Mouse (Mus musculus) lung, embryonic 15.5 days (tissue): ENCODE data around the gene Fkbpl. TPM values are rescaled to one million over a fixed set of nuclear protein-coding genes. Genes with fewer than 3 reads are reported as not detected.

ENCODE experiments used
- ATAC-seq: fragments of 200-750 bp; cut with Nextera tagmentation; 2 replicates; pipeline ENCODE4 v1.8.0; 2017; ENCODE audit warnings: moderate number of reproducible peaks, borderline replicate concordance; ENCODE audit not compliant: low FRiP score, low TSS enrichment; ENCODE audit errors: extremely low read depth
- H3K27ac ChIP-seq: fragments of 300-500 bp; sonication (generic); 2 replicates; pipeline ENCODE4 v1.5.1; 2015; ENCODE audit warnings: moderate library complexity, mild to moderate bottlenecking, inconsistent platforms
- H3K27me3 ChIP-seq: fragments of 300-500 bp; sonication (generic); 2 replicates; pipeline ENCODE4 v1.6.1; 2015; ENCODE audit warnings: inconsistent platforms
- H3K36me3 ChIP-seq: fragments of 300-500 bp; sonication (generic); 2 replicates; pipeline ENCODE4 v1.6.1; 2015; ENCODE audit warnings: inconsistent platforms
- H3K4me1 ChIP-seq: fragments of 300-500 bp; sonication (generic); 2 replicates; pipeline ENCODE4 v1.6.1; 2015; ENCODE audit warnings: inconsistent platforms
- H3K4me2 ChIP-seq: fragments of 300-500 bp; sonication (generic); 2 replicates; pipeline ENCODE4 v1.6.1; 2015; ENCODE audit warnings: inconsistent platforms, mild to moderate bottlenecking, moderate library complexity
- H3K4me3 ChIP-seq: fragments of 300-500 bp; sonication (generic); 2 replicates; pipeline ENCODE4 v1.5.1; 2015; ENCODE audit warnings: mild to moderate bottlenecking, inconsistent platforms
- H3K9ac ChIP-seq: fragments of 300-500 bp; sonication (generic); 2 replicates; pipeline ENCODE4 v1.6.1; 2015; ENCODE audit warnings: inconsistent platforms
- H3K9me3 ChIP-seq: fragments of 300-500 bp; sonication (generic); 2 replicates; pipeline ENCODE4 v1.6.1; 2016; ENCODE audit warnings: inconsistent platforms
- WGBS: fragments of 180-500 bp; shearing (Covaris S2); methylation state at CpG from one replicate; pipeline ENCODE4 v1.1.7; 2015; 5-methylcytosine and 5-hydroxymethylcytosine counted together
- polyA plus RNA-seq: library from polyadenylated mRNA; unstranded; fragments of >200 nt; fragmentation: Nextera tagmentation; extraction: Ambion mirVana; gene quantifications from 2 replicates; pipeline ENCODE4 v1.2.1, GENCODE M21; 2015

The Fkbpl gene
- polyA plus RNA-seq, 1 experiment from 2014 or later: 12.9 TPM

GRCm38 (mm10) chr17:34659897-34660214, 15.3 kb downstream of the Fkbpl start:
- Histone ChIP-seq H3K9me3 (no peaks in the 10 kb centered on the region), H3K4me2 (no peak overlapping the region), H3K27me3 (peaks cover 42% of the 10 kb centered on the region), H3K36me3 (no peaks in the 10 kb centered on the region), H3K9ac (no peak overlapping the region), H3K4me3 (no peak overlapping the region), H3K4me1 (peaks cover 30% of the 10 kb centered on the region), H3K27ac (no peak overlapping the region)
- 58% methylated on average over 3 of the region's 3 CpGs for WGBS
- ATAC-seq: no peak

- Histone ChIP-seq H3K27me3 (peaks cover 46% of the 10 kb centered on the region), H3K4me3 (0 out of 2 replicates have a peak overlapping the region, but pooled peaks have one; percentile 21)
Measured at GRCm38 (mm10) chr17:34660259-34660820, 15.8 kb downstream of the Fkbpl start.

GRCm38 (mm10) chr17:34661121-34661591, 16.6 kb downstream of the Fkbpl start:
- peak; percentile 67; the same call in 1 of the 2 replicates for ATAC-seq
- no peak overlapping the region for H3K27ac ChIP-seq
- 2% methylated on average over 19 of the region's 19 CpGs for whole genome bisulfite sequencing

More at GRCm38 (mm10) chr17:34660259-34660820, 15.8 kb downstream of the Fkbpl start:
- no peaks in the 10 kb centered on the region for H3K36me3 ChIP-seq
- H3K9ac ChIP-seq: no peak overlapping the region
- no peak for ATAC-seq
- peaks cover 25% of the 10 kb centered on the region for H3K4me1 ChIP-seq
- no peak overlapping the region for H3K27ac ChIP-seq
- 28% methylated on average over 11 of the region's 11 CpGs for WGBS
- no peaks in the 10 kb centered on the region for H3K9me3 ChIP-seq
- H3K4me2 ChIP-seq: peak overlapping the region; percentile 53; the same call in 1 of the 2 replicates

GRCm38 (mm10) chr17:34662468-34662867, 17.9 kb downstream of the Fkbpl start:
- 69% methylated on average over 1 of the region's 1 CpGs for WGBS
- H3K27ac ChIP-seq: no peak overlapping the region
- no peak overlapping the region for H3K9ac ChIP-seq
- no peak overlapping the region for H3K4me3 ChIP-seq
- peaks cover 12% of the 10 kb centered on the region for H3K4me1 ChIP-seq
- H3K9me3 ChIP-seq: no peaks in the 10 kb centered on the region
- no peaks in the 10 kb centered on the region for H3K36me3 ChIP-seq
- no peak for ATAC-seq
- no peak overlapping the region for H3K4me2 ChIP-seq
- peaks cover 54% of the 10 kb centered on the region for H3K27me3 ChIP-seq

More at GRCm38 (mm10) chr17:34661121-34661591, 16.6 kb downstream of the Fkbpl start:
- Histone ChIP-seq H3K36me3 (no peaks in the 10 kb centered on the region), H3K9ac (no peak overlapping the region; the same call in 1 of the 2 replicates), H3K4me1 (peaks cover 17% of the 10 kb centered on the region), H3K4me3 (peak overlapping the region; percentile 21), H3K9me3 (no peaks in the 10 kb centered on the region), H3K27me3 (peaks cover 53% of the 10 kb centered on the region), H3K4me2 (peak overlapping the region; percentile 53)

- Histone ChIP-seq H3K4me2 (no peak overlapping the region), H3K27ac (no peak overlapping the region), H3K9me3 (no peaks in the 10 kb centered on the region), H3K36me3 (no peaks in the 10 kb centered on the region), H3K4me3 (no peak overlapping the region), H3K27me3 (peaks cover 54% of the 10 kb centered on the region), H3K4me1 (peaks cover 12% of the 10 kb centered on the region), H3K9ac (no peak overlapping the region)
- WGBS: 82% methylated on average over 8 of the region's 8 CpGs
- no peak for ATAC-seq
Measured at GRCm38 (mm10) chr17:34662978-34663377, 18.4 kb downstream of the Fkbpl start.

GRCm38 (mm10) chr17:34663558-34663957, 19.0 kb downstream of the Fkbpl start:
- Histone ChIP-seq H3K4me2 (no peak overlapping the region), H3K9ac (no peak overlapping the region), H3K27ac (no peak overlapping the region), H3K36me3 (no peaks in the 10 kb centered on the region), H3K4me3 (no peak overlapping the region), H3K4me1 (peaks cover 12% of the 10 kb centered on the region), H3K9me3 (no peaks in the 10 kb centered on the region), H3K27me3 (peaks cover 52% of the 10 kb centered on the region)
- ATAC-seq: no peak
- 45% methylated on average over 1 of the region's 1 CpGs for WGBS

- WGBS: 56% methylated on average over 7 of the region's 7 CpGs
- no peak for ATAC-seq
- no peaks in the 10 kb centered on the region for H3K9me3 ChIP-seq
- no peak overlapping the region for H3K9ac ChIP-seq
- H3K27ac ChIP-seq: no peak overlapping the region
- H3K4me1 ChIP-seq: peaks cover 12% of the 10 kb centered on the region
- H3K4me2 ChIP-seq: no peak overlapping the region
- peaks cover 52% of the 10 kb centered on the region for H3K27me3 ChIP-seq
- H3K36me3 ChIP-seq: no peaks in the 10 kb centered on the region
- H3K4me3 ChIP-seq: no peak overlapping the region
Measured at GRCm38 (mm10) chr17:34664472-34664871, 19.9 kb downstream of the Fkbpl start.

GRCm38 (mm10) chr17:34670235-34670634, 25.7 kb downstream of the Fkbpl start, which contains the start of gene Tnxb:
Tnxb (plus strand) TSS chr17:34670535.
- no peak for ATAC-seq
- no peaks in the 10 kb centered on the region for H3K36me3 ChIP-seq
- H3K4me2 ChIP-seq: peak within 1 kb of the TSS; percentile 52
- WGBS: 56% methylated on average over 7 of the region's 7 CpGs
- H3K4me1 ChIP-seq: peaks cover 15% of the 10 kb centered on the region
- H3K27ac ChIP-seq: no peak within 1 kb of the TSS
- H3K9me3 ChIP-seq: no peaks in the 10 kb centered on the region
- peak within 1 kb of the TSS; percentile 22 for H3K4me3 ChIP-seq
- H3K9ac ChIP-seq: no peak within 1 kb of the TSS
- H3K27me3 ChIP-seq: peaks cover 74% of the 10 kb centered on the region

- Histone ChIP-seq H3K4me1 (peaks cover 26% of the 10 kb centered on the region), H3K9ac (no peak overlapping the region), H3K27me3 (peaks cover 71% of the 10 kb centered on the region), H3K27ac (no peak overlapping the region), H3K9me3 (no peaks in the 10 kb centered on the region), H3K4me3 (peak overlapping the region; percentile 22), H3K4me2 (peak overlapping the region; percentile 52), H3K36me3 (no peaks in the 10 kb centered on the region)
- ATAC-seq: peak; percentile 23; the same call in 1 of the 2 replicates
- 9% methylated on average over 88 of the region's 93 CpGs for WGBS
Measured at GRCm38 (mm10) chr17:34671151-34672066, 26.8 kb downstream of the Fkbpl start.

- peak overlapping the region; percentile 52 for H3K4me2 ChIP-seq
- no peak overlapping the region for H3K9ac ChIP-seq
- ATAC-seq: no peak
- WGBS: 30% methylated on average over 49 of the region's 49 CpGs
- no peaks in the 10 kb centered on the region for H3K9me3 ChIP-seq
- H3K36me3 ChIP-seq: no peaks in the 10 kb centered on the region
- peaks cover 26% of the 10 kb centered on the region for H3K4me1 ChIP-seq
- peak overlapping the region; percentile 22 for H3K4me3 ChIP-seq
- no peak overlapping the region for H3K27ac ChIP-seq
- peaks cover 80% of the 10 kb centered on the region for H3K27me3 ChIP-seq
Measured at GRCm38 (mm10) chr17:34672246-34672792, 27.8 kb downstream of the Fkbpl start.

GRCm38 (mm10) chr17:34673139-34673538, 28.6 kb downstream of the Fkbpl start:
- Histone ChIP-seq H3K36me3 (no peaks in the 10 kb centered on the region), H3K27ac (no peak overlapping the region), H3K9me3 (no peaks in the 10 kb centered on the region), H3K4me3 (no peak overlapping the region), H3K27me3 (peaks cover 88% of the 10 kb centered on the region), H3K9ac (no peak overlapping the region), H3K4me2 (no peak overlapping the region), H3K4me1 (peaks cover 26% of the 10 kb centered on the region)
- 82% methylated on average over 7 of the region's 7 CpGs for WGBS
- no peak for ATAC-seq
